Mouse (Mus musculus): ENCODE data around the gene Hrct1.

Gene Hrct1

DNA sequence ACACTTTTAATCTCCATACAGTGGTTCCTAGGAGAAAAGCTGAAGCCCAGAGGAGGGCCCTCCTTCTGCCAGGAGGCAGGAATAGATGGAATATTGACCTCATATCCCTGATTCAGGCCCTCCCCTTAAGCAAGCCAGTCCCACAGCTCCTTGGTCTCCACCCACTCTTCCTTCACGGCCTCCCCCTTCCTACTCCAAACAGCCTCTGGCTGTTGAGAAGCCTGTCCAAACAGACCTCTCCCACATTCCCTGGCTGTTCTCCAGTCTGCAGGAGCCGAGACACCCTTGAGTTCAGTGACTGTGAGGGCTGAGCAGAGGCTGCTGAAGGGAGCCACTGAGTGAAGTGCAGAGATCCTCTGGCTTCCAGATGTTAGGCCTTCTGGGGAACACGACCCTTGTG lies at the start of gene Hrct1:
TSS of gene Hrct1 (plus strand) at position 194 of the 400 bp plus-strand sequence.
- DNase-seq (ENCODE audit: low read depth in 2 of 2, low spot score in 2 of 2), result no peak

GRCm38 (mm10) chr4:43678541-43678940 lies 48.4 kb upstream of the Hrct1 start:
- DNase-seq (ENCODE audit: low read depth in 2 of 2, low spot score in 2 of 2), result no peak

DNA sequence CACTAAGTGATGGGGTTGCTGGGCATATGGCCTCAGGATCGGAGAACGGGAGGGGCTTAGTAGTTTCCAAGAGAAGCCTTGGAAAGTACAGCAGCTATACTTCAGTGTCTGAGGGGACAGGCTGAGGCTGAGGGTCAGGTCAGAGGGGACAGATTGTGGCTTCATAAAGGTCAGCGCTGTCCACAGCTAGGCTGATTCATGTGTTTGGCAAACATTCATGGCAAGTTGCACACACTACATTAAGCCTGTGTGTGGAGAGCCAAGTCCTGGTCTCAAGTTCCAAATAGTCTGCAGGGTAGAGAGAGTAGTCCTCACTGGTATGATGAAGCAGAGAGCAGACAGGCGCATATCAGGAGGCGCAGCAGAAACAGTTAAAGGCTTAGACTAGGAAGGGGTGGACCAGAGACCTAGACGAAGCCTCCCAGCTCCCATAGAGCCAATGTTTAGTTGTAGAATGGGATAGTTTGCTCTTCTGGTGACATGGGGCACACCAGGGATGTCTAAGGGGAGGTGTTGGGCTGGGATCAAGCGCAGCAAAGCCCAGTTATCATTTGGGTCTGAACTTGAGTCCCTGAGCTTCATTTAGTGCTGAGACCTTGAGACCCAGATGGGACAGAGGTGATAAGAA lies 47.5 kb upstream of the Hrct1 start:
- DNase-seq (ENCODE audit: low read depth in 2 of 2, low spot score in 2 of 2), result no peak

GRCm38 (mm10) chr4:43690021-43690420 lies 37.0 kb upstream of the Hrct1 start:
- DNase-seq (ENCODE audit: low read depth in 2 of 2, low spot score in 2 of 2), result no peak

DNA sequence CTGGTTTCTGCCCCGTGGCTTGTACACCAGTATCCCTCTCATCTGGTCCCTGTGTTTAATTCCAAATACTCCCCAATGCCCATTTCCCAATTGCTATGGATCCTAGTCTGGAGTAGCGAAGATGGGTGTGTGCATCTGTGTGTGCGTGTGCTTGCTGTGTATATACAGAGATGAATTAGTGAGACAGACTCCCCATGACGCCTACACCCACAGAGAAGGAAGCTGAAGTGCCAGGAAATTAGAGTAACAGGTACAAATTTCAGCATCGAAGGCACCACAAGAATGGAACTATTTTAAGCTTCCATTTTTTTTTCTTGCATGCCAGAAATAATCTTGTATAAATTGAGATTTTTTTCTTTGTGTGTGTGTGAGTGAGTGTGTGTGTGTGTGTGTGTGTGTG lies 36.0 kb upstream of the Hrct1 start:
- no peak for DNase-seq (ENCODE audit: low read depth in 2 of 2, low spot score in 2 of 2)

DNA sequence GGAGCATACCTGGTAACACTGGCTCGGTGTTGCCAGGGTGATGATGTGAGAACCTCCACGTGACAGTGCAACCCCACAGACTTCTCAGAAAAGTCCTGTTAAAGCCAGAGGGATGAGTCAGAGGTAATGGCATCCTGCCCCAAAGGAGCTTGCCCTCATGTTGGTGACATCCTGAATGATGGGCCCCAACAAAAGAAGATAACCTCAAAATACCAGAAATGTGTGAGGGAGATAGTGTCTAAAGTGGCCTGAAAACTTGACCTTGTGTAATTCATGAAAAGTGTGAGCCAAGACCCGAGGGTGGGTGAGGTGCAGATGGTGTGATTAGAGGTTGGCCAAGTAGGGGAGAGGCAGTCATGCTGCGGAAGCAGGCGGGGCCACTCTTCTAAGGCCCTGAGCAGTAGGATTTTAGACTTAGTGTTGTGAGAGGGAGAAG lies 33.2 kb upstream of the Hrct1 start:
- DNase-seq (ENCODE audit: low read depth in 2 of 2, low spot score in 2 of 2), result no peak

DNA sequence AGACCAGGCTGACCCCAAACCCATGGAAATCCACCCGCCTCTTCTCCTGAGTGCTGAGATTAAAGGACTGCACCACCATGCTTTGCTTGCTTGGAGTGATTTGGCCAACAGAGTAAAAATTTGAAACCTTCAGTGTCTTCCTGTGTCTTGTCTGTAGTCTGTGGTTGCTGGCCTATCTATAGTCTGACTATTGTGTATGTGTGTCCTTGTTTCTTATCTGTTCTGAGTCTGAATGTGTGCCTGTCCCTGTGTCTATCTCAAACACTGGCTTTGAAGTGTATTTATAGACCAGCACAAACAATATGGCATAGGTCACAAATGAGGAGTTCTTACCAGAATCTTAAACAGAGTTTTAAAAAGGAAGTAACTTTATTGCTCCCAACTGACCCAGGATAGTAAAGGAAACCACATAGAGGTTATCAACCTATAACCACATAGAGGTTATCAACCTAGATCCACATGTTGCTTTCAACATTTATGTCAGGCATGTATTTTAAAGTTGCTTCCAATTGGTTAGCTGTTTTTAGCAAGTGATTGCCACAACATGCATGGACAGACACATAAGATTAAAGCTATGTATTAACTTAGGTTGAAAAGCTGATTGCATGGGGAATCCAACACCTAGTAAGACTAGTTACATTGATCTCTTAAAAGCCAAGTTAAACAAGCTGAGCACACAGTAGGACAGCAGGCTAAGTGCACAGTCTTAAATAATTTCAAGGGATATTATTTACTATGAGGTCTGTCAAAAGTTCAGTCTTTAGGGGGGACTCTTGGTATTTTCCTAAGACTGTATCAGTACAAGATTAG lies 32.3 kb upstream of the Hrct1 start:
- DNase-seq (ENCODE audit: low read depth in 2 of 2, low spot score in 2 of 2), result no peak

- DNase-seq (ENCODE audit: low read depth in 2 of 2, low spot score in 2 of 2), result no peak
Observed at GRCm38 (mm10) chr4:43695249-43695671, 31.7 kb upstream of the Hrct1 start.

DNA sequence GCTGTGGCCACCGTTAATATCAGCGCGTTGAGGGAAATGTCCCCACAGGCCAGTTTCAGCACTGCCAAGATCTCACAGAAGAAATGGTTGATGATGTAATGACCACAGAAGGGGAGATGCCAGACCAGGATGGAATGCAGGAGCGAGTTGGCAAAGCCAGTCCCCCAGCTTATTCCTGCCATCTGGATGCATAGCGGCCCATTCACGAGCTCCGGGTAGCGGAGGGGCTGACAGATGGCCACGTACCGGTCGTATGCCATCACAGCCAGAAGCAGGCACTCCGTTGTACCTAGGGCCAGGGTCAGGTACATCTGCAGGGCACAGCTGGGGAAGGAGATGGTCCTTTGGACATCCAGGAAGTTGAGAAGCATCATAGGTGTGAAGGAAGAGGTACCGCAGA lies 30.4 kb upstream of the Hrct1 start:
- no peak for DNase-seq (ENCODE audit: low read depth in 2 of 2, low spot score in 2 of 2)

DNA sequence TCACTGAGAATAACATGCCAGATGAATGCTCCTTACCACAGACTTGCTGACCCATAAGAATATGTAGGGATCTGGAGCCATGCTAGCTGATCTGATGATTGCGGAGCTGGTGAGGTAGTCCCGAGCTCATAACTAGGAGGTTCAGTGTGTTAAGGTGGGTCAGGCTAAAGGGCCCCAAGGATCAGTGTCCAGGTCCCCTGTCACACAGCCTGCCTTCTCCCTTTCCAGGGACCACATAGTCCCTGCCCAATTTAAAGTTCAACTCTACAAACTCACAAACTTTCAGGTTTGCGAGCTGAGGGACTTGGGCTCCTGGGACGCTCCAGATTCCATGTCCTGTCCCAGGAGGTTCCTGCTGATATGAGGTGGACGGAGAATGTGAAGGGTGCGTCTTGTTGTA lies 26.3 kb upstream of the Hrct1 start, which contains the start of gene Olfr70:
TSS of gene Olfr70 (minus strand) at position 101 of the 400 bp plus-strand sequence.
- no peak for DNase-seq (ENCODE audit: low read depth in 2 of 2, low spot score in 2 of 2)

DNA sequence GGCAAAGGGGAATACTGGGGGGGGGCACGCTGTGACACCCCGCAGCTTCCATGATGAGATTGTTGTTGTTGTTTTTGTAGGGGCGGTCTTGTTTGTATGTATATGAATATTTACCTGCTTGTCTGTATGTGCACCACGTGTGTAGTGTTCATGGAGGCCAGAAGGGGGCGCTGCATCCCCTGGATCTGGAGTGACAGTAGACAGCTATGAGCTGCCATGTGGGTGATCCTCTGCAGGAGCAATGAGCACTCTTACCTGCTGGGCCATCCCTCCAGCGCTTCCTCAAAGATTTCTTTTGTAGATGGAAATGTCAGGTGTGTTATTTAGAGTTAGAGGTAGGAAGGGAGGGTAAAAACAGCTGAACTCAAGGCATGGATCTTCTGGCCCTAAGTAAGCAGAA lies 23.5 kb upstream of the Hrct1 start:
- no peak for DNase-seq (ENCODE audit: low read depth in 2 of 2, low spot score in 2 of 2)

GRCm38 (mm10) chr4:43703851-43704250 lies 23.1 kb upstream of the Hrct1 start:
- no peak for DNase-seq (ENCODE audit: low read depth in 2 of 2, low spot score in 2 of 2)

- DNase-seq (ENCODE audit: low read depth in 2 of 2, low spot score in 2 of 2), result no peak
Observed at GRCm38 (mm10) chr4:43705991-43706390, 21.0 kb upstream of the Hrct1 start.

DNA sequence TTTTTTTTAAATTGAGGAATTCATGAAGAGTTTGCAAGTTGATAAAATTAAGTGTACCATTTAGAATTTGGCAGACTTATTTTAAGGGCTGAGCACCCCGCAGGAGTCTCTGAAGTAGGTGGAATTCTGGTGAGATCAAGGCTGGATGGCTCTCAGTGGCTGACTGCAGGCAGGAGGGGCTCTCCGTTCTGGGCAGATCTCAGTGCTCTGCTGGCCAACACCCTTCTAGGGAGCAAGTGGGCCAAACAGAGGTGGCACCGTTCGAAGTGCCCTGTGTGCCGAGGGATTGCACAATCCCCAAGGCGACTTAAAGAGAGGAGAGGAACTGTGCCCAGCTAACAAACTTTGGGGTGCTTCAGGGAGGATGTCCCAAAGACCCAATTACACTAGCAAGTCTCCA lies 17.1 kb upstream of the Hrct1 start, which contains the start of gene Olfr71:
TSS of gene Olfr71 (minus strand) at position 387 of the 400 bp plus-strand sequence.
- DNase-seq (ENCODE audit: low read depth in 2 of 2, low spot score in 2 of 2), result no peak

DNA sequence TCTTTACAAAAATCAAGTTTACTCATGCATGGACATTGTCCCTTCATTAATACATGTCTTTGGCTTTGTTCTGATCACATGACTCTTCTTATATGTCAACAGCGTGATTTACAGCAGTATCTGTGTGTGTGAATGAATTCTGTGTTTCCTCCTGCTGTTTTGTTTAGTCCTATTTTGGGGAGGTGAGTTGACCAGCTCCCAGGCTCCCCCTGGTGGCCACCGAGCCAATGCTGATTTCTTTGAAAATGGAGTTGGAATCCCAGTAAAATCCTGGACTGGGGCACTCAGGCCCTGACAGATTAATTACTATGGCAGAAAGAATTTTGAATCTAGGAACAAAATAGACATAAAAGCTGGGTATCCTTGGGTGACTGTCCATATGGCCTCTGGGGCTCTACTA lies 15.2 kb upstream of the Hrct1 start:
- peak; percentile 57 to 74 for DNase-seq (ENCODE audit: low read depth in 2 of 2, low spot score in 2 of 2)

DNA sequence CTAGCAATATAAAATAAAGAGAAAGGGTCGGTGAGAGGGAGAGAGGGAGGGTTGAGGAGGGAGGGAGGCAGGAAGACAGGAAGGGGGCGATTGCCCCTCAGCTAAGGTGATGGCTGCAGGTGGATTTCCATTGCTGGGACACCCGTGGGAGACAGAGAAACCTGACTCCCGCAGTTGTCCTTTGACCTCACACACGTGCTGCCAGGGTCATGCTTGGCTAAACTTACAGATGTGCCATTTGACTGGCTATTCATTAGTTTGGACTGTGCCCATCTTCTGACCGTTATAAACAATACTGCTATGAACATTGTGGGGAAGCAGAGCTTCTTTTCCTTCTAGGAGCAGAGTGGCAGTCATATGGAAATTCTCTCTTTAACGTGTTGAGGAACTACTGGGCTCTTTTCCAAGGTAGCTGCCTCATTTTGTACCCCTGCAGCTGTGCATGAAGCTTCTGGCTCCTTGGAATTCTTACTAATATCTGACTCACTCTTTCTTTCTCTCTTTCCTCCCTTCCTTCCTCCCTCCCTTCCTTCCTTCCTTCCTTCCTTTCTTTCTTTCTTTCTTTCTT lies 13.3 kb upstream of the Hrct1 start:
- DNase-seq (ENCODE audit: low read depth in 2 of 2, low spot score in 2 of 2), result no peak

DNA sequence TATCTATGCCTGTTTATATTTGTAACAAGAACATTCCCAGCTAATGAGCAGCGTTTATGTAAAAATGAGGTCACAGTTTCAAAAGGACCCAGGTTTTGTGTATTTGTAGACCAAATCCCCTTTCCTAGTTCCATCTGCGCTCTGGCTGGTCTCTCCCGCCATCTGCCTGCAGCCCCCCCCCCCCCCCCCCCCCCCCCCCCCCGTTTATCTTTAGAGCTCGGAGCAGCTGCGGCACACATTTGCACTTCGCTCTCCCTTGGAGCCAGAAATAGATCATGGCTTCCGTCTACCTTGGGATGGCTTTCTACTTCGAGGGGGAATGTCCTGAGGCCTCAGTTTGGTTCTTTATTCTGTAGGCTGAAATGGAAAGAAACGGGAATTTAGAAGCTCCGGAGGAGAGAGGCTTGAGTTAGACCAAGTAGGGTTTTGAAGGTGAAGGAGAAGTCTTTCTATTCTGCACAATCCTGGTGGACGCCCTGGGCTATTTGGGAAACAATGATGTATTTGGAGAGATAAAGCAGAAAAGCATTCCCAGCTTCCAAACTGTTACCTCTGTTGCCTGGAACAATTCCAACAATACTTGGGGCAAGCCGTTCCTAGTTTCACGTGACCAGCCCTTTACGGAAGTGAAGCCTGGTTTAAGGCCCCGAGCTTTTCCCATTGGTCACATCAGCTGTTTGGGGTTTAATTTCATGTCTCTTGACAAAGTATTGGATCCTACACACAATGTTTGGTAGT lies 6.3 kb upstream of the Hrct1 start:
- DNase-seq (ENCODE audit: low read depth in 2 of 2, low spot score in 2 of 2), result no peak

DNA sequence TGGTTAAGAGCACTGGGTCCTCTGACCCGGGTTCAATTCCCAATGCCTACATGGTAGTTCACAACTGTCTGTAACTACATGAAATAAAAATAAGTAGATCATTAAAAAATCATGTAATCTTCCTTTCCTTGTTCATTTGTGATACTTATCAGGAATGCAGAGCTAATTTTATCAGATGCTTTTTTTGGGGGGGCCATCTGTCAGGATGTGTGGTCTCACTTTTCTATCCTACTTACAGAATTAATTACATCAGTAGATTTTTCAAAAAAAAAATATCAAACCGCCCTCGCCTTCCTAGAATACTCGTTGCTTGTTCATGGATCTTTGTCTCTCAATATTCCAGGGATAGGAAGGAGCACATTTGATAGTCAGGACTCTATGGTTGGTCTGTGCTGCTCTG lies 4.8 kb upstream of the Hrct1 start:
- DNase-seq (ENCODE audit: low read depth in 2 of 2, low spot score in 2 of 2), result no peak

DNA sequence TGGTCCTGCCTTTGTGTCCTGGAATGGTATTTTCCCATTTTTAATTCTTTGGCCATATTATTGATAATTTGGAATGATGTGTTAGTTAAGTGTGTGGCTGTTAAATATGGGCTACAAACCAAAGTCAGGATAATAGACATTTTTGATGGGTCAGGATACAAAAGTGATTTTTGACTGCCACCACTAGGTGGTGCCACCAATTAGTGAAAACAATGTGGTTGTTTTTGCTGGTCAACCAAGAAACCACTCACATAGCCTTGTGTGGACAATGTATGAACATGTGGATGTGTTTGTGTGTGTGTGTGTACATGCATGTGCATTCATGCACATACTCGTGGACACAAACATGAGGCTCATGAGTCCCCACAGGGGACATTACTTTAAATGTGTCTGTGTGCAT lies 2.2 kb upstream of the Hrct1 start:
- DNase-seq (ENCODE audit: low read depth in 2 of 2, low spot score in 2 of 2), result no peak

DNA sequence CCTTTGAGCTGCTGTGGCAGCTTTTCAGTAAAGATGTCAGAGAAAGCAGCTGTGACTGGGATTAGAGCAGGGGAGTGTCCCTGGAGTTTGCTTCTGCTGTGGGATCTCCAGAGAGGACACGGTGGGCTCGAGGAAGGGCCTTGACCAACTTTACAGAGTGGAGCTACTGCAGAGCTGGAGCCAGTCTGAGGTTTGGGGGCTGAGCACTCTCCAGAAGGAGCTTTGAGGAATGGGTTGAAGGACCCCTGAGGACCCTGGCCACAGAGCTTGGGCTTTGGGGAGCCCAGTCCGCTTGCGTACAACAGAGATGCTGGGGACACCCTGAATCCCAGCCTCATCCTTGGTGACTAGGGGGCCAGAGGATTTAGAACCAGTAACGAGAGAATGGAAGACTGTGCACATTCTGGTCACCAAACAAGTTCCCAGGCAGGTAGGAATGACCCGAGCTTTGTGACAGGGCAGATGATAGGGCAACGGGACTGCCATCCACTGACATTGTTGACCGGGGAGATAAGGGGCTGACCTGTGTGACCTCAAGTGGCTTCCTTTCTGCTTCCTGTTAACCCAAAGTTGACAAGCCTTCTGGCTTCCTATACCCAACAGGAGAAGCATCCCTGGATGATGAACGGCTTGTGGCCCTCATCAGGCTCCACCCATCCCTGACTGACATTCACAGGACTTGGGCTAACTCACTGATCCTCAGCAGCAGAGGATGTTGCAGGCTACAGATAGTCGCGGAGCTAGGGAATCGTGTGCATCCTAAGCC lies 577 bp upstream of the Hrct1 start:
- DNase-seq (ENCODE audit: low read depth in 2 of 2, low spot score in 2 of 2), result no peak

All from CD8-positive naive resting alpha-beta T cell, adult 2 months (primary cell).